Mouse (Mus musculus) kidney, adult 8-10 months (tissue): ENCODE measurements around the gene Cyfip1.

ENCODE experiments used
- DNase-seq, 2 experiments: peaks; one replicate each; pipeline ENCODE4 v3.0.0; 2022

The Cyfip1 gene

GRCm38 (mm10) chr7:55841445-55841844 is at the start of gene Cyfip1:
Cyfip1 (plus strand) TSS chr7:55841745.
- no peak for DNase-seq

DNA sequence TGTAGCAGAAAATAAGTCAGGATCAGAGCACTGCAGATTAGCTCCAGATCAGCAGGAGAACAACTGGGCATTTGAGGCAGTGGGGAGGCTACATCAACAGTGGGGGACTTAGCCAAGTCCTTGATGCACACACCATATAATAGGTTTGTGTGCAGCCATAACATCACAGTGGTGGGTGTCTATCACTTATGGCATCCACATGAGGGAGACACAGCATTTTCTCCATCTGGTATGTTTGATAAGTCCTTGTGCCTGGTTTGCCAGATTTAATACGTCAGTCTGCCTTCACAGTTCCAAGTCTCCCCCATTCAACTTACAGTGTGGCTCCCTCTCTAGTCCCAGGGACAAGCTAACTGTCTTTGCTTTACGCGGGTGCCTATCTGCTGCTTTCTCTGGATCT is 49.3 kb upstream of the Cyfip1 start:
- DNase-seq: no peak

DNA sequence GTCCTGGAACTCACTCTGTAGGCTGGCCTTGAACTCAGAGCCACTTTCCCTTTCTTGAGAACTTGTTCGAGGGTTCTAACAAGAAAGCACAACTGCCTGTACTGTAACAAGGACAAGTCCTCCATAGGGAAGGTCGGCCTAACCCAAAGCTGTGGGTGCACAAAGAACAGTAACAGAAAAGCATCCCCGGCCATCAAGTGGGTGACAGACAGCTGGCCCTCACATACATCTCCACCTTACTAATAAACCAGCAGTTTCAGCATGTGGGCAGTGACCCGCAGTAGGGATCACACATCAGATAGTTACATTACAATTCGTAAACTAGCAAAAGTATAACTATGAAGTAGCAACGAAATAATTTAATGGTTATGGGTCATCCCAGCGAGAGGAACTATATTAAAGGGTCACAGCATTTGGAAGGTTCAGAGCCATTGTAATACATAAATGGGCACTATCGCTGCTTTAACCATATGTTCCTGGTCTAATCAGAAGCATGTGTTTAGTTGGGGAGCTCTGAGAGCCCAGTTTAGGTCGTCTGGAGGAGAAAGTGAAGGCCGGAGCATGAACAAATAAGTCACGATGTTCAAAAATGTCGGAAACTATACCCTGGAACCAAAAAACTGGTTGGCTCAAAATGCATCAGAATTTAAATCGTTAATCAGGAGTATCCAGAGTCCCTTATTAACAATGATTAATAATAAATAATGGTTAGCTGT is 48.2 kb upstream of the Cyfip1 start:
- no peak for DNase-seq

GRCm38 (mm10) chr7:55793952-55794603 is 47.5 kb upstream of the Cyfip1 start, which contains the start of gene Tubgcp5:
Tubgcp5 (plus strand) TSS chr7:55794154.
- DNase-seq: peak; percentile 97 to 98

DNA sequence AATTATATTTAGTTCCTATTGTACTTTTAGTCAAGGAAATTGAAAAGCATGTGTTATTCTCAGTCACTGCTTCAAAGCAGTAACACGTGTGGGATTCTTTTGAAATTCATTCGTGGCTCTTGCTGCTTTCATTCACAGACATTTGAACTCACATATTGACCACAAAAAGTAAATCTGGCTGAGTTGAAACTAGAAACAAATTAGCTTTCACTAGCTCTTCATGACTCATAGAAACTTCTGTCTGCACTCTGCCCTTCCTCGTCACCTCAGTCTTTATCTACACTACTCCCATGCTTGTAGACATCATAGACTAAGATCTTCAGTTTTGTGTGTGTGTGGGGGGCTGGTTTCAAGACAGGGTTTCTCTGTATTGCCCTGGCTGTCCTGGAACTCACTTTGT is 41.6 kb upstream of the Cyfip1 start:
- no peak for DNase-seq

DNA sequence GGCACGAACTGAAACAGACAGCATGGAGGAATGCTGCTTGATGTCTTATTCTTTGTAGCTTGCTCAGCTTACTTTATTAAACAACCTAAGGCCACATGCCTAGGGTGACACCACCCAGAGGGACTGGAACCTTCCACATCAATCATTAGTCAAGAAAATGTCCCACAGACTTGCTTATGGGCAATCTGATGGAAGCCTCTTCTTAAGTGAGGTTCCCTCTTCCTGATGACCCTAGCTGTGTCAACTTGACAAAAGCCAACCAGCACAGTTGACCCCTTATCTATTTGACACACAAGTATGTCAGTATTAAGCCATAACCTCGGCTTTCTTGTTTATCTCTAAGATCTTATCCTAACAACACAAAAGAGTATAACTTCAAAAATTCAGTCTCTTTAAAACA is 31.6 kb upstream of the Cyfip1 start:
- no peak for DNase-seq

DNA sequence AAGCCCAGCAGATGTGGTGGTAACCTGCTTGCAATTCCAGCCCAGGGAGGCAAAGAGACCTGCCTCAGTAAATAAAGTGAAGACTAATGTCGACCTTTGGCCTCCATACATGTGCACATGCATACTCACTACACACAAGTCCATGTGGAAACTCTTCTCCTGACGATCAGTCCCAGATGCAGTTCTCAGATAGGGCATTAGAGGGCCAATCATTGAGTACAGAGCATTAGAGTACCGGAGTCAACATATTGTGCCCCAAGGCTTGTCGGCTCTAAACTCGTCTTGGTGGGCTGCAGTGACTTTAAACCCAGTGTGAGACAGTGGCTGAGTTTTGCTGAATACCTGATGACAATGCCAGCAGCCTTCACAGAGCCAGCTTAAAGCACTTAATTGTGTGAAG is 17.1 kb upstream of the Cyfip1 start:
- DNase-seq: no peak

DNA sequence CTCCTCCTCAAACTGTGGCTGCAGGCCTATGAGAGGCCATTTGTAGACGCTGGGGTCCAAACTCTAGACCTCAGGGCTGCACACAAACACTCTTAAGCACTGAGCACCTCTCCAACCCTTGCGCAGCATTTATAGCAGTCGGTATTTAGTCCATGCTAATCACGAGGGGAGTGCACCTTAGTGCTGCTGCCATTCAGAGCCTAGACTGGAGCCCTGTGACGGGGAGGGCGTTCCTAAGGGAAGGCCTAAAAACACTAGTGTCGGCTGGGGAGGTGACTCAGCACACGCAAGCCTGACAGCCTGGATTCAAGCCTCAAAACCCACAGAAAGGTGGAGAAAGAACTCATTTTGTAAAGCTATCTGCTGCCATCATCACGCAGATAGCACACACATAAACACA is 14.0 kb upstream of the Cyfip1 start:
- DNase-seq: no peak

GRCm38 (mm10) chr7:55836877-55837276 is 4.7 kb upstream of the Cyfip1 start:
- no peak for DNase-seq

- DNase-seq: peak; percentile 93 to 94
Measured at GRCm38 (mm10) chr7:55841977-55842503, 495 bp downstream of the Cyfip1 start.

GRCm38 (mm10) chr7:55842504-55843152 is 1.1 kb downstream of the Cyfip1 start:
- peak in 1 of 2 experiments; percentile 31 for DNase-seq

GRCm38 (mm10) chr7:55846606-55847312 is 5.2 kb downstream of the Cyfip1 start:
- no peak for DNase-seq

- no peak for DNase-seq
Measured at GRCm38 (mm10) chr7:55849948-55850571, 8.5 kb downstream of the Cyfip1 start.

- DNase-seq: no peak
Measured at GRCm38 (mm10) chr7:55852787-55853186, 11.2 kb downstream of the Cyfip1 start.

DNA sequence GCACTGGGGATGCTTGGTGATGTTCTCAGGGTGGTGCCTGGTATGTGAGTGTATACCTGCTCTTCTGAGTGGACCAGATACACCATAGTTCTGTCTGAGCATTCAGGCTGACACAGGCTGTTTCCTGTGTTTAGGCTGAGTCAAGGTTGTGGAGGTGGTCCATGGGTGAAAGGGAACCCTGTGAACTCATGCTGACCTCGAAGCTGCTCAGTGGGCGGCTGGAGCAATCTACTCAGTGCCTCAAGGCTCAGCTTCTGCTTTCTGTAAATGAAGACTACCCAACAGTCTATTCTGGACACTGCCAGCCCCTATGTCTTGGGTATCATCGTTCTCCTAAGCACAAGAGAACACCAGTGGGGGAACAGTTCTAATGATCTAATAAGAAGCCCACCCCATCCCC is 14.1 kb downstream of the Cyfip1 start:
- DNase-seq: no peak

DNA sequence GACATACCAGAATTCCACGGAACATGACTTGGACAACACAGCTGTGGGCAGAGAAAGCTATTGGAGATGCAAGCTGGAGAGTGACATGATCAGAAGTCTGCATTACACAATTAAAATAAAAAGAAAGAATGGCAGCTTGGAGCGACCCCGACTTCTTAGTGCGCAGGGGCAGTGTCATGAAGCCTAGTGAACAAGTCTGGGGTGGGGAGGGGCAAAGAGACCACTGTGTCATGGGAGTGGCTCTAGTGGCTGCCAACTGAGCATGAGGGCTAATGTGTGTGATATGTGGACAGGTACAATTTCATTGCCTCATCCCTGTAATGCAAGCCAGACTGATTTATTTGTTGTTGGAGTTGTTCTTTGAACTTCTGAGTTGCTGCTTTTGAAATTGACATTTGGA is 15.2 kb downstream of the Cyfip1 start:
- DNase-seq: no peak

DNA sequence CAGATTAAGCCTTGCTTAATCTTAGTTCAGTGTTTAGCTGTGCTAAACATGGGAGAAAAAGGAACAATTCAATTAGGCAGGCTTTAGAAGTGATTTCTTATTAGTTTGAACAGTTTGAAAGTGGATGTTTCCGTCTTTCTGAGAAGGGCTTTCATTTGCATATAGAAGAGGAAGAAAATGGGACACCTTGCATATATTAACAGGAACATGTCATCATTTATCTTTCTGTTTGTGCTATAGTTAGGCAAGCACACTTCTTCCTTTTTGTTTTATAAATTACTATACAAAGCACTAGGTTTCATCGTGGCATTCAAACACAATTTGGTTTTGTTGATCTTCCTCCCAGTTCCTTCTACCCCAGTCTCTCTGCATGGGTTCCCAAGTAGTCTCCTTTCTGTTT is 16.2 kb downstream of the Cyfip1 start:
- no peak for DNase-seq

- DNase-seq: no peak
Measured at GRCm38 (mm10) chr7:55858836-55859517, 17.4 kb downstream of the Cyfip1 start.

DNA sequence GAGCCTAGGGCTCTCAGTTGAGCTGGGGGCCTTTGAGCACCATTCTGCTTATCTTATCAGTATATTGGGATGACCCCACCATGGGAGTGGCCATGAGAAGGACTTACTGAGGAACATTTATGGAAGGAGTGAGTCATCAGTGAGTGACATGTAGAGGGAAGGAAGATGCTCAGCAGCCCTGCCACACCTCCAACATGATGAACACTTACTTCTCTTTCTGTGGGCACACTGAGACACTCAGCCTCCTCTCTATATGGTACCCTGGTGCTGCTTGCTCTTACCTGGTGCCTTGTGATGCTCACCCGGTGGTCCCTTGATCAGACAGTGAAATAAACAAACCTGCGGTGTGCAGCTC is 17.9 kb downstream of the Cyfip1 start:
- no peak for DNase-seq

DNA sequence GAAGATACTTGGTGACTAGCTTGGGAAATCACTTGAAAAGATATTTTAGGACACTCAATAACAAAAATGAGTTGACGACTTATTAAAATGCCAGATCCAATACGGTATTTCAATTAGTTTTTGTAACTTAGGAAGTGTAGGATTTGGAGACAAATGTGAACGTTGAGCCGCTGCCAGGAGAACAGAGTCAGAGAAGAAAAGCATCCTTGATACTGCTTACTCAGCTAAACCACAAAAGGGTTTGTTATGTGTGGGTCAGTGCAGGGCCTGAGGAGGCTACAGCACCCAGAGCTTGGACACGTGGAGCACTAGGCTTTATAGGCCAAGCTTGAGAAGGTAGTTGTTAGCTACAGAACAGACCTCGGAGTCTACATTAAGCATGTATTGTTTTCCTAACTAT is 18.4 kb downstream of the Cyfip1 start:
- no peak for DNase-seq

DNA sequence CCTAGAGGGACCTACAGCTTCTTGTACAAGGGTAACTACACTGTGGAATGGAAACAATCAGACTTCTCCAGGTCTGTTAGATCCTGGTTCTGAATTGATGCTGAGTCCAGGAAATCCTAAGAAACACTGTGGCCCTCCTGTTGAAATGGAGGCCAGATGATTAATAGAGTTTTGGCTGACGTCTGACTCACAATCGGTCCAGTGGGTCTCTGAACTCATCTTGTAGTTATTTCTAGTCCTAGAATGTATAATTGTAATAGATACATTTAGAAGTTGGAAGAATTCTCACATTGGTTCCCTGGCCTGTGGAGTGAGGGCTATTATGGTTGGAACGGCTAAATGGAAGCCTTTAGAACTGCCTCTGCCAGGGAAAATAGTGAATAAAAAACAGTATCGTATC is 19.6 kb downstream of the Cyfip1 start:
- no peak for DNase-seq

DNA sequence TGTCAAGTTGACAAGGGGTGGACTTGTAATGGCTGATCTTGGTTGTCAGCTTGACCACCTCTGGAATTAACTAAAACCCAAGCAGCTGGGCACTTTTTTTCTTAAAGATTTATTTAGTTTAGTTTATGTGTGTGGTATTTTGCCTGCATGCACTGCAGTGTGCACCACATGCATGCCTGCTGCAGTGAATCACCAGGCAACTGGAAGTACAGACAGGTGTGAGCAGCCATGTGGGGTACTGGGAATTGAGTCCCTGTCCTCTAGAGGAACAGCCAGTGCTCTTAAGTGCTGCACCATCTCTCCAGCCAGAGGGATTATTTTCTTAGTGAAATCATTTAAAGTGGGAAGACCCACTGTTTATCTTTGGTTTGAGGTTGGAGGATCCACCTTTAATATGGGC is 23.5 kb downstream of the Cyfip1 start:
- DNase-seq: no peak
